Mouse (Mus musculus) cerebral cortex, adult 2 months (tissue): ENCODE data around the gene Ifna13.

Experiments used
- WGBS: fragments of 180-500 bp; shearing (Covaris S2); methylation state at CpG from one replicate; pipeline ENCODE4 v1.1.7; 2018; 5-methylcytosine and 5-hydroxymethylcytosine counted together

The Ifna13 gene

DNA sequence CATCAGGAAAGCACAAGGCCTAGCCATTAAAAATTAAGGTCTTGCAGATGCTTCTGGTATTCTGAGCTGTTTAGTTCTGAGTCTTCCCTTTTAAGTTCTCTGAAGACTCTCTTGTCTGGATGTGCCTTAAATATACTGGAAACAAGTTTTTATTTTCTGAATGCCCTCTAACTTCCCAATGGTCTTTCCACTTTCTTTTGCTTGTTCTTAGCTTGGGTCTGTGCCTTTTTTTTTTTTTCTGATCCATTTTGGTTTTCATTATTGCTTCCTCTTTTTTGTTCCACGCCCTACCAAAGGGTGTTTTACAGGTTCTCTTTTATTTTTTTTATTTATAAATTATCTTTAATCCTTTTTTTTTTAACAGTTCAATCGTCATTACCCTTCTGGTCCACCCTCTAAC lies at the start of gene Ifna13:
Gene Ifna13, minus strand, starts transcription at position 101 of the 400 bp plus-strand sequence.
- 59% methylated on average over 2 of the region's 2 CpGs for WGBS

- 87% methylated on average over 2 of the region's 2 CpGs for WGBS
Measured at GRCm38 (mm10) chr4:88693392-88693791, 49.1 kb upstream of the Ifna13 start.

DNA sequence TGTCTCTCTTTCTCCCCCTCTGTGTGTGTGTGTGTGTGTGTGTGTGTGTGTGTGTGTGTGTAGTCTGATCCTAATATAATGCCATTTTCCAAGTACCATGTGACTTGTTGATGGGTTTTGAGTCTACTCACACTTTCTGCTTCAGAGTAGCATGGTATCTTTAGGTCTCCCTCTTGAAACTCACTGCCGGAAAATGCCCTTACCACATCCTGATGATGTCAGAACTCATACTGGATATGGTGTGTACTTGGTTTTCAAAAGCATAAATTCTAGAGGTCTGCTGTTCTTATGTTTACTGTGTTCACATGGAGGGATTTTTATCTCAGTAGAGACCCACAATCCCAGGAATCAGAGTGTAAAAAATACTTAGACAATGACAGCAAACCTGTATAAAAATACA lies 48.3 kb upstream of the Ifna13 start:
- WGBS: 85% methylated on average over 1 of the region's 1 CpGs

DNA sequence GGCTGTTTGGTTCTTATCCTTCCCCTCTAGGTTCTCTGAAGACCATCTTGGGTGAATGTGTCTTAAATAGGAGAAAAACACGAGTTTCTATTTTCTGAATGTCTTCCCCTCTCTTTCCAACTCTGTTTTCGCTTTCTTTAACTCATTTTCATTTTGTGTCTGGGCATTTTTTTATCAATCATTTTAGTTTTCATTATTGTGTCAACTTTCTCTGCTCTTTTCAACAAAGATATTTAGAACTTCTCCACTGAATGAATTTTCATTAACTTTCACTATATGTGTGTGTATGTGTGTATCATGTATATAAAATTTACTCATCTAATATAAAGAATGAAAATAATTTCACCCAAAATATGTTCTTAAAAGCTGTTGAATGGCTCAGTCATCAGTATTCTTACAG lies 47.0 kb upstream of the Ifna13 start, which contains the start of gene Ifnab:
Gene Ifnab, minus strand, starts transcription at position 101 of the 400 bp plus-strand sequence.
- WGBS: 80% methylated on average over 2 of the region's 2 CpGs

GRCm38 (mm10) chr4:88683812-88684211 lies 39.6 kb upstream of the Ifna13 start, which contains the start of gene Ifna2:
TSS of gene Ifna2 (minus strand) at chr4:88683912.
- 91% methylated on average over 1 of the region's 1 CpGs for WGBS

GRCm38 (mm10) chr4:88681353-88681752 lies 37.1 kb upstream of the Ifna13 start:
- 47% methylated on average over 3 of the region's 3 CpGs for WGBS

DNA sequence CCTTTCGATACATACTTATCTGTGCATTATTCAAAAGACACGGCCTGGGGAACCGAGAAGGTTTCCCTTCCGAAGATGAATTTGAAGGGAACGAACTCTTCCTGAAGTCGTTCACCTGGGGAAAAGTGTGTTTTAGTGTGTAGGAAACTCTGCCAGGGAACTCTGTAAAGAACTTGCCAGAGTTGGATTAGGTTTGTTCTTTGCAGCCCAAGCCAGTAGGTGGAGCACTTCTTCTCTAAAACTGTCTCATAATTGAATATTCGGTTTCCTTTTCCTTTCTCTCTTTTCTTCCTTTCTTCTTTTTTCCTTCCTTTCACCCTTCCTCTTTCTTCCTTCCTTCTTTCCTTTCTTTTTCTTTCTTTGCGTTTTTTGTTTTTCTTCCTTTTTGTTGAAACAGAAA lies 36.1 kb upstream of the Ifna13 start:
- WGBS: 52% methylated on average over 8 of the region's 8 CpGs

DNA sequence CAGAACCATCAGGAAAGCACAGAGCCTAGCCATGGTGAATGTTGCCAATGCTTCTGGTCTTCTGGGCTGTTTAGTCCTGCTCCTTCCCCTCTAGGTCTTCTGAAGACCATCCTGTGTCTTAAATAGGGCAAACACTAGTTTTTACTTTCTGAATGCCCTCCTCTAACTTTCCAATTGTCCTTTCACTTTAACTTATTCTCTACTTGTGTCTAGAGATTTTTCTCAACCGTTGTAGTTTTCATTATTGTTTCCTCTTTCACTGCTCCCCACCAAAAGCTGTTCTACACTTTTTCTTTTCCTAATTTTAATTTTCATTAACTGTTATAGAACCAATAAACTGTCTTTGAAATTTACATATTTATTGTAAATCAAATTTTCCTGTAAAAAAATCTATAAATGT lies 32.6 kb upstream of the Ifna13 start, which contains the start of gene Ifna16:
Gene Ifna16, minus strand, starts transcription at position 101 of the 400 bp plus-strand sequence.
- WGBS: 76% methylated on average over 1 of the region's 1 CpGs

- 66% methylated on average over 1 of the region's 1 CpGs for WGBS
Measured at GRCm38 (mm10) chr4:88655461-88655860, 11.2 kb upstream of the Ifna13 start.

DNA sequence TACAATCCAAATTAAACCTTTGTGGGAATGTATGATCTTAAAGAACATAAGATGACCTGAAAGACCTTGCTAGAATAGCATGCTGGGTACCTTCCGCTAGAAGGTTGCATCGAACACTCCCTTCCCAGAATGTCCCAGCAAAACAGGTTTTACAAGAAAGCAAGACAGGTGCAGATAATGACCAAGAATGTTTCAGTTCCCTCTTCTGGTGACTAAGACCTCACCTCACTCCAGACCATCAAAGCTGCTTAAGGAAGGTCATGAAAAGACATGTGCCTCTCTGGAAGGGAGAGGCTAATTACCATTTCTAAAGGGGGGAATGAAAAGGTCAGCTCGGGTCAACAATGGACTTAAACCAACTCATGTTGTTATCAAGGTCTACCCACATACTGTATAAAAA lies 9.4 kb upstream of the Ifna13 start:
- WGBS: 73% methylated on average over 3 of the region's 3 CpGs

- WGBS: 46% methylated on average over 2 of the region's 2 CpGs
Measured at GRCm38 (mm10) chr4:88642526-88642925, 1.7 kb downstream of the Ifna13 start.

DNA sequence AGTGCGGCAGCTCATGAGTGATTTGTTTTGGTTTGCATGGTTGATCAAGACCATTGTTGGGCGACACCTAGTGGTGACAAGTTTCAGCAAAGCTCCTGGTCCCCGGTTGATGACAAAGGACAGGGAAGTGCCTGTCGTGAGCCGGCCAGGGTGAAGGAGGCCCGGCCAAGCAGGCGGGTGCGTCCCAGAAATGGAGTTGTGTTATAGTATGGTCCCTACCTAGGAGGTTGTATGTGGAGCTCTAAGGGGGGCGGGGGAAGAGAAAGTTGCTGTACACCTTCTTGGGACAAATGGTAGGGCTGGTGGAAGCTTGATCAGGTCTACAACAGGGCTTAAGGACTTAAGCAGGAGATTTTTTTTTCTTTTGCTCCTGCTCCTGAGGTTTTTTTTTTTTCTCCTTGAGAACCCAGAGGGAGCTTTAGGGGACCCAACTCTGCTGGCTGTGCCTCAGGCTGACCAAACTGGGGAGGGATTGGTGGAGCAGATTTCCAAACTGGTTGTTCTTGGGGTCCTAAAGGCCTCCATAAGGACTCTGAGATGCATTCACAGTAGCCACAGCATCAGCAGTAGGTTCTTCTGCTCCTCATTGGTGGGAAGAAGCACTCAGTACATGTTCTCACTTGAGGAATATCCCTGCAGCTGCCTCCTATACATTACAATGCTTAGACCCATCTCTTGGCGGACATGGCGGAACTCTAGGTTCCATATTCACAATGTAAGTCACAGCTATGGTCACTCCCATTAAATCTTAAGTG lies 3.0 kb downstream of the Ifna13 start:
- whole genome bisulfite sequencing: 12% methylated on average over 11 of the region's 11 CpGs

DNA sequence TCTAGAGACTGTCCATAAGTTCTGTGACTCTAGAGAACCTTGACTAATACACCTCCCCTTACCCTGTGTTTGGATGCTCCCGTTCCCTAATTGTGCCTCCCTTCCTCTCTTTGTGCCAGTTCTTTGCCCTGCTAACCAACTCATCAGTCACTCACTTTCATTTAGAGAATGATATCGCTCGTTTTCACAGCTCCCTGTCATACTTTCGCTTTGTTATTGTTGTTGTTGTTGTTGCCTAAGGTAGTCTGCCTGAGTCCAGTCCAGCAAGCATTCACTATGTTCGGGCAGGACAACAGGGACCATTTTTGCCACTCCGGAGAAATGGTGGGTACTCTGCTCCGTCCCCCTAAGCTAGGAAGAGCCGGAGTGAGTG lies 3.6 kb downstream of the Ifna13 start:
- 33% methylated on average over 8 of the region's 8 CpGs for WGBS

- WGBS: 95% methylated on average over 4 of the region's 4 CpGs
Measured at GRCm38 (mm10) chr4:88634311-88634710, 9.9 kb downstream of the Ifna13 start, which contains the start of gene C87499. TSS of gene C87499 (minus strand) at chr4:88634411.

GRCm38 (mm10) chr4:88603276-88603675 lies 41.0 kb downstream of the Ifna13 start, which contains the start of gene Ifna12:
TSS of gene Ifna12 (minus strand) at chr4:88603376.

